Mouse (Mus musculus): ENCODE results near the gene P2ry14. TPM values are rescaled to one million over a fixed set of nuclear protein-coding genes. Genes with fewer than 3 reads are reported as not detected.
"Not testable (repeated sequence)": the region's sequence is repeated elsewhere in the genome, so short reads cannot be mapped to it uniquely, and the experiment has no call there.

The P2ry14 gene
- polyA plus RNA-seq, 1 experiment from 2014 or later = 3.8 TPM

- H3K4me2 ChIP-seq (replicated peaks); H3K9me3 ChIP-seq; H3K27me3 ChIP-seq; H3K4me1 ChIP-seq; H3K27ac ChIP-seq (replicated peaks); ATAC-seq (ENCODE audit: low FRiP score, low read depth); H3K9ac ChIP-seq (replicated peaks); H3K36me3 ChIP-seq; H3K4me3 ChIP-seq: not testable (repeated sequence)
- 92% methylated on average over 4 of the region's 4 CpGs for WGBS
Observed at GRCm38 (mm10) chr3:59140941-59141340, 12.5 kb downstream of the P2ry14 start.

- no peaks in the 10 kb centered on the region for H3K27me3 ChIP-seq
- H3K4me3 ChIP-seq = no peak overlapping the region
- H3K9me3 ChIP-seq = no peaks in the 10 kb centered on the region
- no peaks in the 10 kb centered on the region for H3K4me1 ChIP-seq
- WGBS = 86% methylated on average over 2 of the region's 2 CpGs
- no peak for ATAC-seq (ENCODE audit: low FRiP score, low read depth)
- H3K36me3 ChIP-seq = no peaks in the 10 kb centered on the region
- no peak overlapping the region for H3K27ac ChIP-seq (replicated peaks)
- H3K9ac ChIP-seq (replicated peaks) = no peak overlapping the region
- H3K4me2 ChIP-seq (replicated peaks) = no peak overlapping the region
Observed at GRCm38 (mm10) chr3:59140115-59140514, 13.3 kb downstream of the P2ry14 start.

- no peaks in the 10 kb centered on the region for H3K9me3 ChIP-seq
- no peak overlapping the region for H3K27ac ChIP-seq (replicated peaks)
- no peaks in the 10 kb centered on the region for H3K36me3 ChIP-seq
- no peak overlapping the region for H3K9ac ChIP-seq (replicated peaks)
- ATAC-seq (ENCODE audit: low FRiP score, low read depth) = no peak
- H3K27me3 ChIP-seq = no peaks in the 10 kb centered on the region
- no peak overlapping the region for H3K4me3 ChIP-seq
- no peak overlapping the region for H3K4me2 ChIP-seq (replicated peaks)
- H3K4me1 ChIP-seq = no peaks in the 10 kb centered on the region
Observed at GRCm38 (mm10) chr3:59139651-59140051, 13.8 kb downstream of the P2ry14 start.

- Histone ChIP-seq H3K27me3 (no peaks in the 10 kb centered on the region), H3K9me3 (no peaks in the 10 kb centered on the region), H3K27ac (replicated peaks) (no peak overlapping the region), H3K9ac (replicated peaks) (no peak overlapping the region), H3K36me3 (no peaks in the 10 kb centered on the region), H3K4me3 (no peak overlapping the region), H3K4me2 (replicated peaks) (no peak overlapping the region), H3K4me1 (no peaks in the 10 kb centered on the region)
- WGBS = 75% methylated on average over 12 of the region's 12 CpGs
- no peak for ATAC-seq (ENCODE audit: low FRiP score, low read depth)
Observed at GRCm38 (mm10) chr3:59138946-59139468, 14.4 kb downstream of the P2ry14 start.

- Histone ChIP-seq H3K9me3 (no peaks in the 10 kb centered on the region), H3K4me2 (replicated peaks) (no peak overlapping the region), H3K27ac (replicated peaks) (no peak overlapping the region), H3K4me1 (no peaks in the 10 kb centered on the region), H3K9ac (replicated peaks) (no peak overlapping the region), H3K4me3 (no peak overlapping the region), H3K36me3 (no peaks in the 10 kb centered on the region), H3K27me3 (no peaks in the 10 kb centered on the region)
- WGBS = 74% methylated on average over 5 of the region's 5 CpGs
- no peak for ATAC-seq (ENCODE audit: low FRiP score, low read depth)
Observed at GRCm38 (mm10) chr3:59135911-59136653, 17.3 kb downstream of the P2ry14 start.

GRCm38 (mm10) chr3:59133189-59133588 lies 20.2 kb downstream of the P2ry14 start:
- H3K4me3 ChIP-seq = no peak overlapping the region
- H3K27me3 ChIP-seq = no peaks in the 10 kb centered on the region
- no peak overlapping the region for H3K9ac ChIP-seq (replicated peaks)
- no peaks in the 10 kb centered on the region for H3K9me3 ChIP-seq
- H3K4me1 ChIP-seq = no peaks in the 10 kb centered on the region
- H3K4me2 ChIP-seq (replicated peaks) = no peak overlapping the region
- WGBS = 88% methylated on average over 5 of the region's 5 CpGs
- no peak for ATAC-seq (ENCODE audit: low FRiP score, low read depth)
- no peak overlapping the region for H3K27ac ChIP-seq (replicated peaks)
- H3K36me3 ChIP-seq = no peaks in the 10 kb centered on the region

GRCm38 (mm10) chr3:59131966-59132365 lies 21.5 kb downstream of the P2ry14 start:
- no peak for ATAC-seq (ENCODE audit: low FRiP score, low read depth)
- Histone ChIP-seq H3K9me3 (no peaks in the 10 kb centered on the region), H3K36me3 (no peaks in the 10 kb centered on the region), H3K9ac (replicated peaks) (no peak overlapping the region), H3K4me2 (replicated peaks) (no peak overlapping the region), H3K27me3 (no peaks in the 10 kb centered on the region), H3K4me1 (no peaks in the 10 kb centered on the region), H3K4me3 (no peak overlapping the region), H3K27ac (replicated peaks) (no peak overlapping the region)
- 93% methylated on average over 4 of the region's 4 CpGs for WGBS

- H3K27ac ChIP-seq (replicated peaks) = no peak overlapping the region
- ATAC-seq (ENCODE audit: low FRiP score, low read depth) = no peak
- H3K4me3 ChIP-seq = no peak overlapping the region
- H3K36me3 ChIP-seq = no peaks in the 10 kb centered on the region
- WGBS = 80% methylated on average over 4 of the region's 4 CpGs
- no peak overlapping the region for H3K9ac ChIP-seq (replicated peaks)
- no peaks in the 10 kb centered on the region for H3K27me3 ChIP-seq
- no peaks in the 10 kb centered on the region for H3K9me3 ChIP-seq
- no peaks in the 10 kb centered on the region for H3K4me1 ChIP-seq
- no peak overlapping the region for H3K4me2 ChIP-seq (replicated peaks)
Observed at GRCm38 (mm10) chr3:59131081-59131480, 22.3 kb downstream of the P2ry14 start.

GRCm38 (mm10) chr3:59130431-59130830 lies 23.0 kb downstream of the P2ry14 start:
- Histone ChIP-seq H3K27me3 (no peaks in the 10 kb centered on the region), H3K27ac (replicated peaks) (no peak overlapping the region), H3K9me3 (no peaks in the 10 kb centered on the region), H3K36me3 (no peaks in the 10 kb centered on the region), H3K9ac (replicated peaks) (no peak overlapping the region), H3K4me2 (replicated peaks) (no peak overlapping the region), H3K4me3 (no peak overlapping the region), H3K4me1 (no peaks in the 10 kb centered on the region)
- ATAC-seq (ENCODE audit: low FRiP score, low read depth) = no peak
- WGBS = 74% methylated on average over 8 of the region's 8 CpGs

- H3K27me3 ChIP-seq = no peaks in the 10 kb centered on the region
- no peak for ATAC-seq (ENCODE audit: low FRiP score, low read depth)
- WGBS = 92% methylated on average over 3 of the region's 3 CpGs
- no peaks in the 10 kb centered on the region for H3K4me1 ChIP-seq
- no peak overlapping the region for H3K9ac ChIP-seq (replicated peaks)
- H3K4me3 ChIP-seq = no peak overlapping the region
- H3K36me3 ChIP-seq = no peaks in the 10 kb centered on the region
- no peak overlapping the region for H3K27ac ChIP-seq (replicated peaks)
- H3K9me3 ChIP-seq = no peaks in the 10 kb centered on the region
- no peak overlapping the region for H3K4me2 ChIP-seq (replicated peaks)
Observed at GRCm38 (mm10) chr3:59129547-59129946, 23.9 kb downstream of the P2ry14 start.

GRCm38 (mm10) chr3:59128681-59129080 lies 24.7 kb downstream of the P2ry14 start:
- Histone ChIP-seq H3K4me2 (replicated peaks) (no peak overlapping the region), H3K4me1 (no peaks in the 10 kb centered on the region), H3K36me3 (no peaks in the 10 kb centered on the region), H3K27ac (replicated peaks) (no peak overlapping the region), H3K4me3 (no peak overlapping the region), H3K9ac (replicated peaks) (no peak overlapping the region), H3K9me3 (no peaks in the 10 kb centered on the region), H3K27me3 (no peaks in the 10 kb centered on the region)
- 81% methylated on average over 20 of the region's 20 CpGs for WGBS
- ATAC-seq (ENCODE audit: low FRiP score, low read depth) = no peak

GRCm38 (mm10) chr3:59125783-59126555 lies 27.4 kb downstream of the P2ry14 start:
- Histone ChIP-seq H3K4me3 (no peak overlapping the region), H3K27ac (replicated peaks) (no peak overlapping the region), H3K36me3 (no peaks in the 10 kb centered on the region), H3K9me3 (no peaks in the 10 kb centered on the region), H3K27me3 (no peaks in the 10 kb centered on the region), H3K9ac (replicated peaks) (no peak overlapping the region), H3K4me1 (no peaks in the 10 kb centered on the region), H3K4me2 (replicated peaks) (no peak overlapping the region)
- ATAC-seq (ENCODE audit: low FRiP score, low read depth) = no peak
- WGBS = 70% methylated on average over 7 of the region's 7 CpGs

Data from midbrain, embryonic 12.5 days (tissue).